10 mouse cellular contexts compared by ENCODE assay signal in the genomic region with DNA sequence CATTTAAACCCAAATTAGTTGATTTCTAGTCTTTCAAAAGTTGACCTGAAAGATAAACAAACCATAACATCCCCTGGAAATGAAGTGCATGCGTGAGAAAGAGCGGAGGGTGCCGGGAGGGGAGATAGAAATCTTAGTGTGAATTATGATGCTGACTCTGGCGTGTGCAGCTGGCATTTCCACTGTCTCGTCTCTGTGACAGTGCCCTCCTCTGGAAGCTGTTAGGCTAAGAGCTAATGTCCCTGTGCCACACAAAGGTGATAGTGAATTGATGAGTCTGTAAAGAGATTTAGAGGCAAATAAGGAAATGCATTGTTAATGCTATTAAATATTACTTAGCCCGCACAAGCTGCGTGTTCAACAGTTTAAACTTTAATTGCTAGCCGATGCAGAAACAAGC.
"Had no signal": no experiment of that assay in that cellular context is flagged by ENCODE, and none has a peak within 500 bp of the region (broad histone marks: within the 10 kb centered on the region; RNA-seq: fewer than 3 reads in every experiment).

No protein-coding gene starts in this region.

- H3K27me3 ChIP-seq: liver, embryonic 12.5 days had no signal

- H3K36me3 ChIP-seq: limb, embryonic 15.5 days; liver, embryonic 12.5 days; midbrain, embryonic 13.5 days; neural tube, embryonic 13.5 days had no signal

- H3K4me3 ChIP-seq: limb, embryonic 15.5 days; liver, embryonic 12.5 days; midbrain, embryonic 13.5 days; neural tube, embryonic 13.5 days had no signal

- DNase-seq: kidney, adult 11 months; kidney, postnatal 14 days; lung, embryonic 14.5 days; right cerebral cortex, adult 18-20 months; right cerebral cortex, postnatal 25 days; thymus, postnatal 36 days had no signal

- H3K4me1 ChIP-seq: limb, embryonic 15.5 days; liver, embryonic 12.5 days; midbrain, embryonic 13.5 days; neural tube, embryonic 13.5 days had no signal

- H3K27ac ChIP-seq: limb, embryonic 15.5 days; liver, embryonic 12.5 days; midbrain, embryonic 13.5 days; neural tube, embryonic 13.5 days had no signal

- ATAC-seq: liver, embryonic 12.5 days; midbrain, embryonic 13.5 days had no signal

- H3K9ac ChIP-seq: limb, embryonic 15.5 days; liver, embryonic 12.5 days; lung, embryonic 14.5 days; midbrain, embryonic 13.5 days; neural tube, embryonic 13.5 days had no signal

- H3K4me2 ChIP-seq: limb, embryonic 15.5 days; liver, embryonic 12.5 days; lung, embryonic 14.5 days; midbrain, embryonic 13.5 days; neural tube, embryonic 13.5 days had no signal

- H3K9me3 ChIP-seq: limb, embryonic 15.5 days; liver, embryonic 12.5 days; midbrain, embryonic 13.5 days; neural tube, embryonic 13.5 days had no signal
